14 mouse cellular contexts compared by ENCODE assay signal in genomic region chr12:95723265-95723664, GRCm38 (mm10). TPM values are rescaled to one million over a fixed set of nuclear protein-coding genes. Genes with fewer than 3 reads are reported as not detected.
A peak's percentile ranks its signal among the peaks of the same experiment; 100 is the strongest.
DNase-seq lines count a peak whose midpoint lies in the region; ATAC-seq and TF ChIP-seq lines count a peak whose summit lies in the region.
"Had no signal": no experiment of that assay in that cellular context is flagged by ENCODE, and none has a peak within 500 bp of the region (broad histone marks: within the 10 kb centered on the region; RNA-seq: fewer than 3 reads in every experiment).

No protein-coding gene starts in this region.

- DNase-seq in kidney, postnatal 0 days (ENCODE audit: low spot score), result no peak
- no peak for DNase-seq in kidney, adult 18-20 months
- peak; percentile 47 for DNase-seq in A20 (ENCODE audit: low read depth, low spot score)
- DNase-seq in ES-CJ7 (ENCODE audit: low read depth, low spot score), result peak; percentile 51
- DNase-seq in lung, postnatal 36 days, result peak; percentile 18
- no peak for DNase-seq in urinary bladder, postnatal 10 days (ENCODE audit: low spot score)
- DNase-seq in spleen, adult 18-20 months, result no peak
- DNase-seq: adrenal gland, postnatal 25 days; cerebellum, adult 11-12 months; heart, adult 11 months had no signal

- no peak overlapping the region for H3K4me3 ChIP-seq in kidney, postnatal 0 days (replicated peaks; ENCODE audit: low read depth, low read length)
- H3K4me3 ChIP-seq: forebrain, embryonic 12.5 days; lung, embryonic 15.5 days had no signal

- no peak overlapping the region for H3K4me2 ChIP-seq in kidney, postnatal 0 days (ENCODE audit: low read length)
- H3K4me2 ChIP-seq: forebrain, embryonic 12.5 days; lung, embryonic 15.5 days had no signal

- H3K36me3 ChIP-seq in kidney, postnatal 0 days (ENCODE audit: insufficient read depth, low read length), result no peaks in the 10 kb centered on the region
- H3K36me3 ChIP-seq: forebrain, embryonic 12.5 days; lung, embryonic 15.5 days had no signal

- ATAC-seq in kidney, postnatal 0 days (replicated peaks; ENCODE audit: low FRiP score, low read depth), result no peak
- no peak for ATAC-seq in erythroblast, adult 5-6 weeks (replicated peaks; ENCODE audit: low FRiP score, poor library complexity, severe bottlenecking)

- H3K4me1 ChIP-seq in kidney, postnatal 0 days (replicated peaks; ENCODE audit: insufficient read depth, low read length), result no peaks in the 10 kb centered on the region
- H3K4me1 ChIP-seq: lung, embryonic 15.5 days had no signal

- 97% methylated on average over 2 of the region's 2 CpGs for WGBS in kidney, postnatal 0 days

- peak; percentile 42 for TF ChIP-seq CTCF in kidney, postnatal 0 days (IDR thresholded peaks at IDR 0.05; ENCODE audit: low read depth)

- H3K27ac ChIP-seq in kidney, postnatal 0 days, result no peak overlapping the region
- H3K27ac ChIP-seq: forebrain, embryonic 12.5 days; lung, embryonic 15.5 days had no signal

- H3K9ac ChIP-seq in kidney, postnatal 0 days (ENCODE audit: low read depth, low read length), result no peak overlapping the region
- H3K9ac ChIP-seq: forebrain, embryonic 12.5 days; lung, embryonic 15.5 days had no signal

- H3K9me3 ChIP-seq in kidney, postnatal 0 days (replicated peaks; ENCODE audit: low read length), result no peaks in the 10 kb centered on the region
- H3K9me3 ChIP-seq: forebrain, embryonic 12.5 days; lung, embryonic 15.5 days had no signal

- no peaks in the 10 kb centered on the region for H3K27me3 ChIP-seq in kidney, postnatal 0 days (ENCODE audit: insufficient read depth, low read length)
- H3K27me3 ChIP-seq: forebrain, embryonic 12.5 days; lung, embryonic 15.5 days had no signal

RNA-seq across cellular contexts. Expression of gene Flrt2, which starts 31.2 kb away (rescaled TPM):
- polyA plus RNA-seq in kidney, postnatal 0 days (2015; fragmentation: Nextera tagmentation; extraction: Ambion mirVana), result 15.6 and 15.9 TPM in 2 replicates
- not detected in 2 replicates for total RNA-seq in erythroblast, adult 5-6 weeks (2015; ENCODE audit: low replicate concordance)
- 0.14 TPM in 1 of 2 replicates, not detected in the other for total RNA-seq in erythroblast, adult 5-6 weeks (2017; ENCODE audit: low replicate concordance)
- total RNA-seq: monocyte, adult 5-6 weeks had no signal

Comparison
In these comparisons a context has a peak if more than half of its experiments do, and no peak if none do; other contexts are left out.
1. DNase-seq: peak in A20 (single experiment), ES-CJ7 (single experiment) and lung, postnatal 36 days (single experiment); none in kidney, postnatal 0 days (single experiment), kidney, adult 18-20 months (single experiment), urinary bladder, postnatal 10 days (single experiment) and spleen, adult 18-20 months (0 of 2).